Mouse (Mus musculus) adrenal gland, adult 2 months (tissue): ENCODE results near the gene Neu2. TPM values are rescaled to one million over a fixed set of nuclear protein-coding genes. Genes with fewer than 3 reads are reported as not detected.

Experiments used
- DNase-seq: peaks from one replicate; pipeline ENCODE4 v3.0.0; 2021
- polyA plus RNA-seq: library from polyadenylated mRNA; depleted of rRNA; stranded (reverse); fragments of >200 nt; gene quantifications from 2 replicates; pipeline ENCODE4 v1.2.3, GENCODE M21; 2012
- total RNA-seq, 2 experiments: library from RNA; stranded (reverse); gene quantifications; 2 replicates each; pipeline ENCODE4 v1.2.3; 2021

Neu2 gene
- total and polyA plus RNA-seq, 3 experiments, result not detected

GRCm38 (mm10) chr1:87537008-87537407 is 27.3 kb downstream of the Neu2 start:
- DNase-seq, result no peak

- peak; percentile 56 for DNase-seq
Observed at GRCm38 (mm10) chr1:87541614-87542013, 31.9 kb downstream of the Neu2 start.

- DNase-seq, result peak; percentile 79
Observed at GRCm38 (mm10) chr1:87551008-87551407, 41.3 kb downstream of the Neu2 start.

- DNase-seq, result peak; percentile 16
Observed at GRCm38 (mm10) chr1:87553586-87553985, 43.9 kb downstream of the Neu2 start.

- DNase-seq, result no peak
Observed at GRCm38 (mm10) chr1:87562967-87563366, 53.3 kb downstream of the Neu2 start.

- no peak for DNase-seq
Observed at GRCm38 (mm10) chr1:87565760-87566159, 56.1 kb downstream of the Neu2 start.

- no peak for DNase-seq
Observed at GRCm38 (mm10) chr1:87568398-87568797, 58.7 kb downstream of the Neu2 start.

- DNase-seq, result no peak
Observed at GRCm38 (mm10) chr1:87573261-87573660, 63.6 kb downstream of the Neu2 start.

- peak; percentile 27 for DNase-seq
Observed at GRCm38 (mm10) chr1:87573800-87574215, 64.1 kb downstream of the Neu2 start, which contains the start of gene Ngef. Ngef (minus strand) TSS chr1:87573870.

- no peak for DNase-seq
Observed at GRCm38 (mm10) chr1:87574353-87574752, 64.7 kb downstream of the Neu2 start.

- peak; percentile 90 for DNase-seq
Observed at GRCm38 (mm10) chr1:87574785-87575184, 65.1 kb downstream of the Neu2 start.

GRCm38 (mm10) chr1:87578965-87579364 is 69.3 kb downstream of the Neu2 start:
- DNase-seq, result no peak

- DNase-seq, result no peak
Observed at GRCm38 (mm10) chr1:87580824-87581223, 71.1 kb downstream of the Neu2 start.

GRCm38 (mm10) chr1:87589162-87589561 is 79.5 kb downstream of the Neu2 start:
- no peak for DNase-seq

- no peak for DNase-seq
Observed at GRCm38 (mm10) chr1:87589980-87590379, 80.3 kb downstream of the Neu2 start.

GRCm38 (mm10) chr1:87594261-87594660 is 84.6 kb downstream of the Neu2 start:
- peak; percentile 20 for DNase-seq

GRCm38 (mm10) chr1:87594671-87595070 is 85.0 kb downstream of the Neu2 start:
- DNase-seq, result no peak

- no peak for DNase-seq
Observed at GRCm38 (mm10) chr1:87600533-87600932, 90.8 kb downstream of the Neu2 start.

GRCm38 (mm10) chr1:87601801-87602200 is 92.1 kb downstream of the Neu2 start:
- DNase-seq, result no peak

GRCm38 (mm10) chr1:87603389-87603788 is 93.7 kb downstream of the Neu2 start:
- DNase-seq, result no peak

GRCm38 (mm10) chr1:87605296-87605695 is 95.6 kb downstream of the Neu2 start:
- DNase-seq, result no peak

GRCm38 (mm10) chr1:87607385-87608091 is 97.8 kb downstream of the Neu2 start:
- DNase-seq, result peak; percentile 22

GRCm38 (mm10) chr1:87608416-87609046 is 98.8 kb downstream of the Neu2 start:
- peak; percentile 61 for DNase-seq
